Mouse (Mus musculus) left cerebral cortex, postnatal 36 days (tissue): ENCODE measurements around the gene Tdrd7. TPM values are rescaled to one million over a fixed set of nuclear protein-coding genes. Genes with fewer than 3 reads are reported as not detected.

Experiments
- DNase-seq, 2 experiments: peaks; one replicate each; pipeline ENCODE4 v3.0.0; 2021 to 2022; ENCODE audit warnings: low spot score in 2 of 2, mixed read lengths in 1 of 2
- intact Hi-C: fragments of 180-260 bp; cut with DNase I; formaldehyde crosslinking; loops from one replicate; pipeline ENCODE4 v1.15.1; 2025
- total RNA-seq, 2 experiments: library from RNA; stranded (reverse); gene quantifications; 2 replicates each; pipeline ENCODE4 v1.2.3; 2021

The Tdrd7 gene
- 10 to 100 TPM; 24.7 to 24.9 TPM for total RNA-seq

DNA sequence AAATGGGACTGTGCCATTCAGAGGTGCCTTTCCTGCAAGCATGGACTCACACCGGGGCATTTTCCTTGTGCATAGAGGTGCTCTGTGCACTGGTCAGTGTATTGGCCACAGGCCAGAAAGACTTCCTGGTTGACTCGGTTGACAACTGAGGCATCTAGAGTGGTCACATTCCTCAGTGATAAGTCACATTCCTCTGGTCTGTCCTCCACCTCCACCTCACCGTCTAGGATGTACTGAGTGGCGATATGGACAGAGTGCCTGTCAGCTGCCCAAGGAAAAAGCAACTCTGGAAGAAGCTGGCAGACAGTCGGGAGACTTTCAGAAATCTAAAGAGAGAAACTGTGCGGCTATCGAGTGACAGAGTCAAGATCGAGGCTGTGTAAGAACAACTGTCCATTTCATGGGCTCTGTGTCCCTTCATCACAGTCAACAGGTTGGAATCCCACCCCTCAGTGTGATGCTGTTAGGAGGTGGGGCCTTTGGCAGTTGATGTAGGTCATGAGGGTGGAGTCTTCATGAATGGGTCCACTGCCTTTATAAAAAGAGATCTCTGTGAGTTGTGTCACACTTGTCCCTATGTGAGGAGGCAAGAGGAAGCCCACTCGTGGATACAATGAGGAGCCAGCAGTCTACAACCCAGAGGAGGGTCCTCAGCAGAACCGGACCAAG is at the start of gene Tdrd7:
TSS of gene Tdrd7 (plus strand) at position 564 of the 669 bp plus-strand sequence.
- DNase-seq = no peak
- intact Hi-C loops = no loop called here

DNA sequence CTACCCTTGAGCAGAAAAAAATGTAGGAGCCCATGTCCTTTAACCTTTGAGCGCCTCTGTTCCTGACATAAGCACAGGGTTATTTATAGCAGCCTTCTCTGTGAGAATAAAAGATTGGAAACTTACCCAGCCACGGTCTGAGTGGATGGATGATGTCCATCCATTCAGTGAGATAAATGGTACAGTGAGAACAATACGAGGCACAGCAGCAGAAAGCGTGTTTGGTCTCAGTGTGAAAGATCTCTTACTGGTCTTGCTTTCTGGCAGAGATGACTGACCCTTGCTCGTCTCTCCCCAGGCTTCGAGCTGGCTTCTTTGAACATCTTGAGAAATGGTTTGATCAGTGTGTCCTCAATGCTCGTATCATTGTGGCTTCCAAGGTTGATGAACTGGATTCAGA is 48.0 kb upstream of the Tdrd7 start:
- no peak for DNase-seq
- intact Hi-C loops = no loop called here

DNA sequence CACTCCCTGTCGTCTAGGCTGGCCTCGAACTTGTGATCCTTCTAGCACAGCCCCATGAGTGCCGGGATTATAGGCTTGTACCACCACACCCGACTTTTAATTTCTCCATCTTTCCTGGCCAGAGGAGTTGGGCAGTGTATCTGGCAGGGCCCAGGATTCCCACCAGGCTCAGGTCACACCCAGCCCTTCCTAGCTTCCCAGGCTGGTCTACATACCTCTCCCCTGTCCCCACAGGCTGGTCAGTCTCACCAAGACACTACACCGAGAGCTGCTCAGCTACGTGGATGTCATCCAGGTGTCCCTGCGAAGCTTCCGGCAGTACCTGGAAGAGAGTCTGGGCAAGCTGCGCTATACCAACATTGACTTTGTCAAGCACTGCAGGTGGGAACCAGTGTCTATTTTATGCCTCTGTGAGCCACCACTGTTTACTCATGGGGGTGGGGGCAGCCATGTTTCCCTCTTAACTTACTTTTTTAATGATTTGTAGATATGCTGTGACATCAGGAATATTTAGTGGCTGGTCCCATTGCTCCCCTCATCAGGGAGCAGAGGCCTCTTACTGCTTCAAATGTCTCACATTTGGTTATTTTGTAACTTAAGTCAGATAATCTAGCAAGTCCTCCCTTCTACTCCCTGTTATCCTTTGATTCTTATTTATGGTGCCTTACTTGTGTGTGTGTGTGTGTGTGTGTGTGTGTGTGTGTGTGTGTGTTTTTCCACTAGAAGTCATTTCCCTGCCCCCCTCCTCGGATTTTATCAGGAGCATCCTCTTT is 43.3 kb upstream of the Tdrd7 start:
- DNase-seq = no peak

DNA sequence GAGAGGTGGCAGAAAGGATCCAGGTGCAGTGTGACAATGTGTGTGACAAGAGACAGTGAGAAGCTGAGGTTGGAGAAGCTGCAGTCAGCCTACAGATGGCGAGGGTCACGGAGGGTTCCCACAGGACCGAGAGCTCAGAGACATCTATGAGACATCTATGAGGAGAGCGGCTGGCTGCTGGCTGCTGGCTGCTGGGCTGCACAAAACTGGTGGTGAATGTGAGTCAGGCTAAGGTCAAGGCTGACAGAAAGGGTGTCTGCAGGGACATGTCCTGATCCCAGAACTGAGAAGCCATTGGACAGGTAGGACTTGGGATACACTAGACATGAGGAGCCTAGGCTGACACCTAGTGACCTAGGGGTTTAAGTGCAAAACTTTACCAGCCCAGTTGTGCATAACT is 41.1 kb upstream of the Tdrd7 start:
- DNase-seq = no peak
- intact Hi-C loops = no loop called here

More for the DNA sequence above, 43.3 kb upstream of the Tdrd7 start:
- intact Hi-C loops = no loop called here

DNA sequence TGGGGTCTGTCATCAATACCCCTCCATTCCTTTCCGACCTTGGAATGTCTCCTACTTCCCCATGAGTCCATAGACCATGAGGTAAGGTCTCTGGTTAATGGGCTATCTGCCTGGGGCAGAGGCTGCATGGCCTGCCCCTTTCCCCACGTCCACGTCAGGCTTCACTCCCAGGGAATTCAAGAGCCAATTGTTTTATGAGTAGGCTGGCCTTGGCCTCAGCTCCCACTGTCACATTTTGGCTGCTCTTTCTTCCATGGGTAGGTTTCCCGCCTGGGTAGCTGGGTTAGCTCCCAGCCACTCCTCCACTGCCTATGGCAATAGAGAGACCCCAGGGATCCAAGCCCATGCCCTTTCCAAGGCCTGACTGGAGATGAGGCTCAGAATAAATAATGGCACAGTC is 36.6 kb upstream of the Tdrd7 start:
- no peak for DNase-seq

DNA sequence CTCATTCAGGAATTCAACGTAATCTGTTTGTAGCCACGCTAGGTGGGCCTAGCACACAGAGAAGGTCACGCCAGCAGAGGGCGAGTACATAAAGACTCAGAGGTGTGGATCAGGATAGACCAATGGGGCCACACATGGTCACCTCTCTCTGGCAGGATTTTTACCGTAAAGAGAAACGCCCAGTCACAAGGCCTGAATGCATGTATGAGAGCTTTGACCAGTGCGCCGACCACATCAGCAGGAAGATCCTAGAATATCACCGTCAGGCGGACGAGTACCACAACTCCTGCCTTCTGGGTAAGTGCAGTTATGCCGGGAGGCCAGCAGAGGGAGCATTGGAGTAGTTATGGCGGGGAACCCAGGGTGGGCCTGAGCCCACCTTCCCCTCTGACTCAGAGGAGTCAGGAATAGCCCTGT is 23.5 kb upstream of the Tdrd7 start:
- peak in 1 of 2 experiments; percentile 26 for DNase-seq
- intact Hi-C loops = loop anchor here (5.0 kb wide), 1 partner anchor 186 kb away; no protein-coding TSS in a partner anchor

More for the DNA sequence above, 36.6 kb upstream of the Tdrd7 start:
- intact Hi-C loops = no loop called here

DNA sequence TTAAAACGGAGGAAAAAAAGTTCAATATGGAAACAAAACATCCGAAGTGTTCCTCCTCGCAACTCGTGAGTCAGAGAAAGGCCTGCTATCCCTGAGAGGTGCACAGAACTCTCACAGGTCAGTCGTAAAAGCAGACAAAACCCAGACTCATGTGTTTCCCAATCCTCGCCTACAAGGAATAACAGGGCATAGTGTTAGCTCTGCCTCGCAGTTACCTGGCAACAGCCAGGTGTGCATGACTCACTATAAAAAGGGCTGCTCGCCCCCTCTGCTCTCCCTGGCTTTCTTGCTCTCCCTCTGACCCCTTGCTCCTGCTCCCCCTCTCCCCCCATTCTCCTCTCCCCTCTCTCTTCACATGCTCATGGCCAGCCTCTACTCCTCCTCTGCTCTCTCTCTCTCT is 17.4 kb upstream of the Tdrd7 start:
- no peak for DNase-seq
- intact Hi-C loops = no loop called here

DNA sequence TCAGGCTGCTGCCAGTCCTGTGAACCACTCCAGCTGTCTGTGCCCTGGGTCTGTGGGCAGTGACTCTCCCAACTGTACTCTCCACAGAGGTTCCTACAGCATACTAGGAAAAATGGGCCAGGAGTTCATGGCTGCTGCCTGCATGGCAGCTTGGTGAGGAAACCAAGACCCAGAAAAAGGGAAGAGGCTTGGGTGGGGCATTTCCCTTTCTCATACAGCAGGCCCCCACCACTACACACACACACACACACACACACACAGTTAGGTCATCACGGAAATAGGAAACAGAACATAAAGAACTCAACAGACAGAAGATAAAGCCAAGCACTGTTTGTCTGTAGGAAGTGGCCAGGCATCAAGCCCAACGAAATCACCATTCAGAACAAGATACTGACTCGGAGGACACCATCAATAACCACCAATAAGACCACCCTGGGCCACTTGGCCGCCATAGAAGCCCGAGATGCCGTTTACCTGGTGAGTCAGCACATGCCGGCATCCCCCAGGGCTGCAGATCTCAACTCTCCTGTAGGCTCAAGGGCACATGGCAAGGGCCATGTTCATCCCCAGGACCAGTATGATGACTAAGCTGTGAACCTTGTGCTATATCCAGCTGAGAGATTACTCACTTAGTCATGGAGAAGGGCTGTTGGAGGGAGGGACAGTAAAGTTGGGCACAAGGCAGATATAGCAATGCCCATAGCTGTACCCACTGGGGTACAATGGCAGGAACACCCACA is 15.9 kb upstream of the Tdrd7 start:
- DNase-seq = no peak
- intact Hi-C loops = no loop called here

DNA sequence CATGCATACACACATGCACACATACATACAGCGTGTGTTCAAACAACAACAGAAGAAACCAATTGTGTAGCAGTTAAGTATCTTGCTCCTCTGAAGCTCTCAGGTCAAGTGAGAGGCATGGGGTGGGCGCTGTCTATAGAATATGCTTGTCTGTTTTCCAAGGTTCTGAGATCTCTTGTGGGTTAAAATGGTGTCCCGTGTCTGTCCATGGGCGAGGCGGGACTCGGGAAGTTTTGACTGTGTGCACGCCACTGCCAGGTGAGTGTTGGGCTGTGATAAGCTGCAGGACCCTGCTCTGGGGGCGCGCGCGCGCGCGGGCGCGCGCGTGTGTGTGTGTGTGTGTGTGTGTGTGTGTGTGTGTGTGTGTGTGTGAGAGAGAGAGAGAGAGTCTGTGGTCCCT is 13.3 kb upstream of the Tdrd7 start:
- DNase-seq = no peak
- intact Hi-C loops = no loop called here

DNA sequence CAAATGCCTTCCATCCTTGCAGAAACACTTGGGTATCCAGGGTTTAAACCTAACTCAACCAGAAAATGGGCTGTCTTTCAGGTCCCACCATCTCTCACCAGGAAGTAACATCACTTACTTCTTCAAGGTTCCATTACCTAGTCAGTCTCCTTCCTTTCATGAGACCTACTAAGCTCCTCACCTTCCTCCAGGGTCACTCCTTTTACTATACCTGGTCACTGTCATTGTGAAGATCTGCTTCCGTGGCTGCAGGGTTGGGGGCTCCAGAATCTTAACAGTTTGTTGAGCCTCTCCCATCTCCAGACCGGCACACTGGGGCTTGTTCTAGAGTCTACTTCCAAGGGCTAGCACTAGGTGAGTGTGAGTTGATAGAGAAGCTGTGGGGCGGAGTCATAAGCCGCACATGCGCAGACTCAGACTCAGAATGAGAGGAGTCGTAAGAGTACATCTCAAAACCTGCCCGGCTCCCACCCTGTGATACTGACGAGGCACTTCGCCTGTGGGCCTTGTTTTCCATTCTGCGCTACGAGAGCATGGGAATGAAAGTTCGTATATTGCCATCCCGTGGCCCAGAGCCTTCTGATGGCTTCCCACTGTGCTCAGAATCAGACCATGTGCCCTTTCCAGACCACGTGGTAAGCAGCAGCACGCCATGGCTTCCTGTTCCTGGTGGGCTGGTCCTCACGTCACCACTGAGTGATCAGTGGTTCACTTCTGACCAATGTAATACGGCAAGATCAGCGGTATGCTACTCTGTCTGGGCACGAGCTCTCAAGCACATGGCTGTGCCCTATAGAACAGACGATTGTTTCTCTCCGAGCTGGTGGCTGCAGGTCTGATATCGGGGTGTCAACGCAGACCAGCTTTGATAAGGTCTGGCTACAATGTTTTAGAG is 11.9 kb upstream of the Tdrd7 start:
- DNase-seq = no peak
- intact Hi-C loops = no loop called here

DNA sequence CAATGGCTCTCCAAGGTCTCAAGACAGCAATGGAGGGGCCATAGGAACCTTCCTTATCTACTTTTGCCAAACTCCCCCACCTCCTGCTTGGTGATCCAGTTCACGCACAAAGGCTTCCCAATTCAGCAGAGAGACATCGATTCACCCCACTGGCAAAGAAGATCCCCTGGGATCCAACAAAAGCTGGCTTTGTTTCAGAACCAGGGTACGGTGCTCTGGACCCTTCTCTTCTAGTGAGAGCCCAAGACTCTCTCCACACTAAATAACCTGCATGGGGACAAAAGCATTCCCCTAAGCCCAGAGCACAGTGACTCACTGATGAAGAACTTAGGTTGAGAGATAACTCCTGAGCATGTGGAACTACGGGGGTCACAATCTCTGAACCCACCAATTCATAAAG is 9.9 kb upstream of the Tdrd7 start:
- no peak for DNase-seq
- intact Hi-C loops = no loop called here

DNA sequence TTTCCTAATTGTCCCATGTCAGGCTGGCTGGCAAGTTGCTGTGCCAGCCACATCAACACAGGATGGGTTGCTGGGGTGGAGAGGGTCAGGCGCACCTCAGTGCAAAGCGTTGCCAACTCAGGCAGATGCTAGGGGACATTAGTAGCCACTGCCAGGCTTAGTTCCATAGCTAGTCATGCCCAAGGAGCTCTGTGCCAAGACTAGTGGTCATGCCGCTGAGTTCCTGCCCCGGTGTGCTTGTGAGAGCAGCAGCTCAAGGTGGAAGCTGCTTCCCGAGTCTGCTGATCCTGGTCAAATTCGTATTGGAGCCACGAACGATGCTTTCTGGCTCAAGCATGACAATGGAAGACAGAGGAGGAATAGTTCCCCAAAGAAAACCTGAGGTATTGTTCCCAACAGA is 9.0 kb upstream of the Tdrd7 start:
- DNase-seq = no peak
- intact Hi-C loops = no loop called here

DNA sequence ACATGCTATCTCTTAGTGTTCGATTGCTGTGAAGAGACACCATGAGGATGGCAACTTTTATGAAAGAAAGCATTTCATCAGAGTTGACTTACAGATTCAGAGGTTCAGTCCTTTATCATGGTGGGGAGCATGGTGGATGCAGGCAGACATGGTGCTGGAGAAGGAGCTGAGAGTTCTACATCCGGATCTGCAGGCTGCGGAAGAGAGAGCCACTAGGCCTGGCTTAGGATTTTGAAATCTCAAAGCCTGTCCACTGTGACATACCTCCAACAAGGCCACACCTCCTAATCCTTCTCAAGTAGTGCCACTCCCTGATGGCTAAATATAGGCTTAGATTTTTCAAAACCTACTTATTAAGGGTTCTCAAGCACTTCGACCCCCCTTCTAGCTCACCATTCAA is 8.4 kb upstream of the Tdrd7 start:
- intact Hi-C loops = no loop called here
- DNase-seq = no peak

DNA sequence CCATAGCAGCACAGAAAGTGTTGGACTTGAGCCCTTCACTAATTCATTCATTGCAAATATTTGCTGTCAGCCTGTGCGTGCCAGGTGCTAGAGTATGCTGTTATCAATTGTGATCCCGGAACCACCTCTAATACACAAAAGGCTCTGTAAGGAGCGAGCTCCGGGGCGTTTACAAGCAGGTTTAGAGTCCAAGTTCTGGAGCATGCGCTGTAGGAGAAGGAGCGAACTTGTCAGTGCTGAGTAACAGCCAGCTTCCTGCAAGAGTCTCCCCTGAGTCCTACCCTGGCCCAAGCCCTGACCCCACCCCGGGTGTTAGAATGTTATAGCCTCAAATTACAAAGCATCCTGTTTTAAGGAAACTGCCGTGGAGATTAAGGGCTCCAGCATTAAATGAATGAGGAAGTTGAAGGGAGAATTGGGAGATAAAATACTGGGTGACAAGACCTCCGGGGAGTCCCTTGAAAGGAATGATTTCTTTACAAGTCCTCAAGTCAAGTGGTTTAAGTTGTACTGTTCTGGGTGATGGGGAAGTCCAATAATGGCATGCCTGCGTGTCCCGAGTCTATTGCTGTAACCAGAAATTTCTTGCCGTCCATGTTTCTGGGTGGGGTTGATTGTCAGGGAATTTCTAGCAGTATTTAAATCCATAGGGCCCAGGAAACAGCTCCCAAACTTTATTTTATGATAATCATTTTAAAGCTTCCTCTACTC is 758 bp downstream of the Tdrd7 start:
- no peak for DNase-seq
- intact Hi-C loops = no loop called here

DNA sequence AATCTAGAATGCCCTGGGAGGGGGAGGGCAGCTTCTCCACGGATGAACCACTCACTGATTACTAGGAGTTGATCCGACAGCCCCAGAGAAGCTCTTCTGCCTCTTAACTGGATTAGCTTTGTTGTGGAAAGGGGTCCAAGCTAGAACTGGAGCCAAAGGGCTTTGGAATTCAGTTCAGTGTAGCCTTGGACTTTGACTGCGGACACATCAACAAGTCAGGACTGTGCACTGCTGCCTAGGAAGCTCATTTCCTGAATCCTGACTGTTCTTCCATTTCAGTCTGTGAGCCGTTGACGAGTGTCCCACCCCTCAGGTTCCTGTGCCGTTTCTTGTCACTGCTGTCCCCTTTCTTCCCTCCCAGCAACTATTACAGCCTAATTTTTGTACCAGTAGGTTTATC is 1.6 kb downstream of the Tdrd7 start:
- intact Hi-C loops = no loop called here
- DNase-seq = no peak

DNA sequence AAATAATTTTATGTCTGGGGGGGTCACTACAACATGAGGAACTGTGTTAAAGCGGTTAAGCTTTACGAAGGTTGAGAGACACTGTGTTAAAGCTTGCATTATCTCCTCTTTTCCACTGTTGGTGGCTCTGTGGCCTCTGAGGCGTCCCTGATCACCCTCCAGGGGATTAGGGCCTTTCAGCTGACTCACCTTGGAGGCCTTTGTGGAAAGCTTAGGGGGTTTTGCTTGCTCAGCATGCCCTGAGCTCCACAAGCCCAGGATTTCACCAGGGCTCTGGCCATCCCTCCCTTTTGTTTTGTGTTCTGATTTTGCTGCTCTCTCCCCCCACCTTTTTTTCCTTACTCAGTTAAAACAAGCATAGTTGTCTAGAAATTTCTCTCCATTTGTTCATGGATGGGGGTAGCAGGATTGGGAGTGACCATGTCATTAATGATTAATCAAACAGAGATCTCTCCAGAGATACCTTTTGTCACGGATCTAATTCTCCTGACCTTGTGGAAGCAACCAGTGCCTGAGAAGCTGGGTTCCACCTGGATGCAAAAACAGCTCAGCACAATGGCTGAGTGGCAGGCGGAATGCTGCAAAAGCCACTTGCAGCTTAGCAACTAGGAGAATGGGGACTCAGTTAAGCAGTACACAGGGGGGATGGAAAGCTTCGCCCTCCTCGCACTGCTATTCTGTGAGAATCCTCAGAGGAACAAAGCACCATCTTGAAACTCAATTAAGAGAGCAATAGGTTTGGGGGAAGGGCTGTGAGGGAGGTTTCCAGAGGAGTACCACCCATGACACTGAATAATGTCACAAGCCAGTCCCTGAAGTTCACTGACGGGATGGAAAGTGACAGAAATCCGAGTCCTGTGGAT is 2.6 kb downstream of the Tdrd7 start:
- no peak for DNase-seq

DNA sequence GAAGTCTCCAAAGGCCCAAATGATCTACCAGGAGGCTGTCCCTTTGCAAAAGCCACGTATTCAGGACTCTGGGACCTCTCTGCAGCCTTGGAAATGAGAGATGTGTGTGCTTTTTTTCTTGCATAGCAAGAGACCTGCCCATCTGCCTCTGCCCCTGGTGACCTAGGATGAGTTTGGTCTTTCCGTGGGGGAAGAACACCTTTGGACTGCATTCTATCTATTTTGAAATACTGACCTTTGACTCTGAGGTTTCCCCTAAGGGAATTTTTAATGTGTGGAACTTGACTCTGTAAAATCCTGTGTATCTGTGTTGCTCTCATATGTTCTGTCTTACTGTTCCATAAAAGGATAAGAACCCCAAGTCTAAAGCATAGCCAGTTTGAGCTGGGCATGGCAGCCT is 3.9 kb downstream of the Tdrd7 start:
- intact Hi-C loops = no loop called here
- no peak for DNase-seq

More for the DNA sequence above, 2.6 kb downstream of the Tdrd7 start:
- intact Hi-C loops = no loop called here

DNA sequence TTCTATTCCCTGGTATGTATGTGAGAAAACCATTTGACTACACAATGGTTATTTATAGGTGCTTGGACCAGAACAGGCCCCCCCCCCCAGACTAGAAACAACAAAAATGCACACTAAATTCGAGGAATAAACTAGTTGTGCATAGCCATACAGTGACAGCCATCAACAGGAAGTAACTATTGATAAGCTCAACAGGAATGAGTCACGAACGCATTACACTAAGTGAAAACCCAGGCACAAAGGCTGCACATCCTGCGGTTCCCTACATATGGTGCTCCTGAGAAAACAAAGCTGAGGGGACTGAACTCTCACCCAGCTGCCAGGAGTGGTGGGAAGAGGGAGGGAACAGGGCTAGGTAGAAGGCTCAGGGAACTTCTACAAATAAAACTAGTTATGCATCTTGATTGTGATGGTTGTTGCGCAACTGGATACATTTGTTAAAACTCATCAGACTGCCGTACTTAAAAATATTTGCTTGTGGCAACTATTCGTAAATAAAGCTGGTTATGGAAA is 5.0 kb downstream of the Tdrd7 start:
- intact Hi-C loops = loop anchor here (5.0 kb wide), 1 partner anchor 157 kb away; no protein-coding TSS in a partner anchor
- DNase-seq = no peak
